Mouse (Mus musculus) MEL (cell line): ENCODE data around the gene Wars. TPM values are rescaled to one million over a fixed set of nuclear protein-coding genes. Genes with fewer than 3 reads are reported as not detected.

Experiments used
- DNase-seq: peaks from one replicate; pipeline ENCODE4 v3.0.0; 2011; ENCODE audit warnings: low read depth, low spot score
- H3K27ac ChIP-seq: 2 replicates; pipeline ENCODE4 v1.5.1; 2012; ENCODE audit warnings: low read depth, mild to moderate bottlenecking, control low read depth, low read length, moderate library complexity; ENCODE audit not compliant: control insufficient read depth
- H3K27me3 ChIP-seq, 2 experiments: fragments of 150-350 bp in 1 of 2; sonication (generic) in 1 of 2; 2 replicates each; pipeline ENCODE4 v1.6.1; 2012; ENCODE audit warnings: low read length in 2 of 2, mild to moderate bottlenecking in 2 of 2, improper control_type of control experiment in 1 of 2, moderate library complexity in 1 of 2; ENCODE audit not compliant: insufficient read depth in 2 of 2, control insufficient read depth in 1 of 2
- H3K36me3 ChIP-seq, 2 experiments: 2 replicates each; pipeline ENCODE4 v1.6.1; 2012 to 2014; ENCODE audit warnings: low read length in 2 of 2, improper control_type of control experiment in 1 of 2, inconsistent platforms in 1 of 2, mild to moderate bottlenecking in 1 of 2; ENCODE audit not compliant: insufficient read depth in 2 of 2, control insufficient read depth in 1 of 2
- H3K4me1 ChIP-seq, 2 experiments: fragments of 150-350 bp in 1 of 2; sonication (generic) in 1 of 2; 2 replicates each; pipeline ENCODE4 v1.6.1; 2012; ENCODE audit warnings: low read length in 2 of 2, improper control_type of control experiment in 1 of 2, mild to moderate bottlenecking in 1 of 2; ENCODE audit not compliant: insufficient read depth in 2 of 2, control insufficient read depth in 1 of 2
- H3K4me3 ChIP-seq, 2 experiments: fragments of 150-350 bp in 1 of 2; sonication (generic) in 1 of 2; 2 replicates each; pipeline ENCODE4 v1.5.1; 2012; ENCODE audit warnings: low read depth in 2 of 2, low read length in 2 of 2, mild to moderate bottlenecking in 2 of 2, moderate library complexity in 2 of 2, control low read depth in 1 of 2, improper control_type of control experiment in 1 of 2; ENCODE audit not compliant: control insufficient read depth in 1 of 2, insufficient read depth in 1 of 2
- H3K79me2 ChIP-seq: 2 replicates; pipeline ENCODE4 v1.6.1; 2012; ENCODE audit warnings: mild to moderate bottlenecking, low read length, moderate library complexity; ENCODE audit not compliant: control insufficient read depth, poor library complexity, insufficient read depth
- H3K9ac ChIP-seq: 2 replicates; pipeline ENCODE4 v1.6.1; 2012; ENCODE audit warnings: low read depth, mild to moderate bottlenecking, control low read depth, low read length, moderate library complexity; ENCODE audit not compliant: control insufficient read depth, poor library complexity, severe bottlenecking
- H3K9me3 ChIP-seq: fragments of 150-350 bp; sonication (generic); replicated peaks from 2 replicates; pipeline ENCODE4 v1.6.1; 2012; ENCODE audit warnings: mild to moderate bottlenecking, low read length, improper control_type of control experiment, moderate library complexity; ENCODE audit not compliant: insufficient read depth
- BHLHE40 ChIP-seq: IDR thresholded peaks from 2 replicates; pipeline ENCODE4 v1.6.1; 2012; ENCODE audit warnings: low read depth, mild to moderate bottlenecking, inconsistent platforms, low read length, improper control_type of control experiment, borderline replicate concordance
- ETS1 ChIP-seq: IDR thresholded peaks from 2 replicates; pipeline ENCODE4 v1.6.1; 2012; ENCODE audit warnings: low read depth, mild to moderate bottlenecking, inconsistent platforms, low read length, improper control_type of control experiment, moderate library complexity
- MAFK ChIP-seq: IDR thresholded peaks from 2 replicates; pipeline ENCODE4 v1.6.1; 2011; ENCODE audit warnings: low read depth, mild to moderate bottlenecking, low read length, improper control_type of control experiment, borderline replicate concordance
- MEF2A ChIP-seq: IDR thresholded peaks from 2 replicates; pipeline ENCODE4 v1.6.1; 2014; ENCODE audit warnings: low read depth, mild to moderate bottlenecking, inconsistent platforms, low read length, improper control_type of control experiment; ENCODE audit not compliant: poor library complexity, insufficient replicate concordance, severe bottlenecking; ENCODE audit errors: extremely low read depth
- MYB ChIP-seq: IDR thresholded peaks from 2 replicates; pipeline ENCODE4 v1.6.1; 2011; ENCODE audit warnings: mild to moderate bottlenecking, low read depth, low read length, improper control_type of control experiment
- MYC ChIP-seq: IDR thresholded peaks from 2 replicates; pipeline ENCODE4 v1.6.1; 2011; ENCODE audit warnings: low read depth, mild to moderate bottlenecking, low read length, improper control_type of control experiment, moderate library complexity
- POLR2A ChIP-seq, 2 experiments: IDR thresholded peaks; 2 replicates each; pipeline ENCODE4 v1.6.1; 2011 to 2012; ENCODE audit warnings: low read length in 2 of 2, mild to moderate bottlenecking in 2 of 2, control low read depth in 1 of 2, improper control_type of control experiment in 1 of 2, low read depth in 1 of 2, moderate library complexity in 1 of 2; ENCODE audit not compliant: control insufficient read depth in 1 of 2, insufficient read depth in 1 of 2, poor library complexity in 1 of 2
- POLR2AphosphoS5 ChIP-seq: IDR thresholded peaks from 2 replicates; pipeline ENCODE4 v1.6.1; 2012; ENCODE audit warnings: low read depth, borderline replicate concordance, mild to moderate bottlenecking, inconsistent platforms, low read length, moderate library complexity, mixed read lengths
- SMC3 ChIP-seq: IDR thresholded peaks from 2 replicates; pipeline ENCODE4 v1.6.1; 2011; ENCODE audit warnings: low read depth, low read length, improper control_type of control experiment
- TBP ChIP-seq: IDR thresholded peaks from 2 replicates; pipeline ENCODE4 v1.8.0; 2011; ENCODE audit warnings: low read depth, low read length, improper control_type of control experiment
- UBTF ChIP-seq: IDR thresholded peaks from 2 replicates; pipeline ENCODE4 v1.6.1; 2012; ENCODE audit warnings: low read depth, mild to moderate bottlenecking, inconsistent platforms, low read length, improper control_type of control experiment, moderate library complexity, borderline replicate concordance; ENCODE audit not compliant: insufficient read depth
- USF1 ChIP-seq: IDR thresholded peaks from 2 replicates; pipeline ENCODE4 v1.6.1; 2014; ENCODE audit warnings: low read depth, mild to moderate bottlenecking, inconsistent platforms, low read length, improper control_type of control experiment, moderate library complexity
- USF2 ChIP-seq, 2 experiments: IDR thresholded peaks; 2 replicates each; pipeline ENCODE4 v1.6.1; 2011 to 2012; ENCODE audit warnings: improper control_type of control experiment in 2 of 2, low read length in 2 of 2, borderline replicate concordance in 1 of 2, inconsistent platforms in 1 of 2, low read depth in 1 of 2, mild to moderate bottlenecking in 1 of 2; ENCODE audit not compliant: insufficient read depth in 1 of 2
- ZMIZ1 ChIP-seq: IDR thresholded peaks from 2 replicates; pipeline ENCODE4 v1.6.1; 2012; ENCODE audit warnings: low read depth, mild to moderate bottlenecking, inconsistent platforms, low read length, improper control_type of control experiment, moderate library complexity
- polyA plus RNA-seq, 2 experiments: library from polyadenylated mRNA; stranded (reverse) in 1 of 2; unstranded in 1 of 2; fragments of >175 nt in 1 of 2; fragments of >200 nt in 1 of 2; gene quantifications; 2 replicates each; pipeline versions ENCODE4 v1.2.1 to v1.2.4; 2012; ENCODE audit warnings: low replicate concordance in 2 of 2, low read depth in 1 of 2; ENCODE audit not compliant: insufficient read length in 2 of 2, insufficient read depth in 1 of 2, missing spikeins in 1 of 2
- total RNA-seq: library from RNA; depleted of rRNA; stranded (reverse); fragments of 300-350 nt; gene quantifications from 2 replicates; pipeline ENCODE4 v1.2.3, GENCODE M21; 2012

Wars gene
- total and polyA plus RNA-seq, 3 experiments: 85.7 to 836 (median 98.4) TPM

DNA sequence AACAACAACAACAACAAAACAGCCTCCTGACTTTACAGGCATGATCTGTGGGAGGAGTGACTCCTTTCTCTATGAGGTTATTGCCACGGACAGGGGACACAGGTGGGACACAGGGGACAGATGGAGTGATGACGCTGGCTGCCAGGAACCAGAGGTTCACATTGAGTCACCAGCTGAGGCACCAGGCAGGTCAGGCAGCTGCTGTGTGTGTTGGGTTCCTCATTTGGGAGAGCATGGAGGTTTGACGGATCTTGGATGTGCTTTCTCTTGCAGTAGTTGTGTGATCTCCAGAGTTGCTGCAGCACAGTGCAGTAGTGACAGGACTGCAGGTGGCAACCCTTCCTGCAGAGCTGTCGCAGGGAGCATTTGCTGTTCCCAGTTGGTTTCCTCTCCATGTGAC, 24.8 kb upstream of the Wars start:
- H3K79me2 ChIP-seq: no peaks in the 10 kb centered on the region
- no peak overlapping the region for H3K27ac ChIP-seq
- TF ChIP-seq MEF2A: no peak
- TF ChIP-seq USF1: no peak
- TF ChIP-seq MAFK: no peak
- no peak for TF ChIP-seq USF2 (IDR thresholded peaks at IDR 0.05; ENCODE audit: borderline replicate concordance in 1 of 2, insufficient read depth in 1 of 2, low read depth in 1 of 2, low read length in 2 of 2)
- TF ChIP-seq POLR2A (IDR thresholded peaks at IDR 0.05; ENCODE audit: control insufficient read depth in 1 of 2, insufficient read depth in 1 of 2, low read depth in 1 of 2, low read length in 2 of 2, poor library complexity in 1 of 2): no peak
- TF ChIP-seq MYC: no peak
- no peak for TF ChIP-seq POLR2AphosphoS5
- TF ChIP-seq ZMIZ1: no peak
- TF ChIP-seq MYB: no peak
- no peak for TF ChIP-seq UBTF
- TF ChIP-seq BHLHE40: no peak
- TF ChIP-seq SMC3: no peak
- TF ChIP-seq, all 39 proteins: peak for 0

DNA sequence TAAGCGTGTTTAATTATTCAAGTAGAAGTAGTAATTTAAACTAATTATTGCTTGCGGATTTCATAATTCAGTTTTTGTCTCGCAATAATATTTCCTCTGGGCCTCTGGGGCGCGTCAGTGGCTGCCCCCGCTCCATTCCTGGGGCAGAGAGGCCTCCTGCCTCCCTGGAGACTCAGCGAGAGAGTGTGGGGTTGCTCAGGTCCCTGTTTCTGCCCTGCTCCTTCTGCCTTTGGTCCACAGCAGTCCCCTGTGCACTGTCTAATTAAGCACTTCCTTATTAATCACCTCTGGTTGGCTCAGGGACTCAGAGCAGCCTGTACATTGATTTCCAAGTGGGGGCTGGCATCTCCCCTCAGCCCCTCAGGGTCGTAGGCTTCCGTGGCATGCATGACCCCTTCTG, 23.5 kb upstream of the Wars start:
- Histone ChIP-seq H3K9me3 (no peaks in the 10 kb centered on the region), H3K79me2 (no peaks in the 10 kb centered on the region), H3K27ac (no peak overlapping the region), H3K27me3 (no peaks in the 10 kb centered on the region), H3K4me3 (no peak overlapping the region), H3K4me1 (no peaks in the 10 kb centered on the region), H3K36me3 (no peaks in the 10 kb centered on the region), H3K9ac (no peak overlapping the region)
- DNase-seq: no peak
- TF ChIP-seq MAFK (no peak), TBP (no peak), POLR2AphosphoS5 (no peak), ETS1 (no peak), USF1 (no peak), MEF2A (no peak), POLR2A (IDR thresholded peaks at IDR 0.05; ENCODE audit: control insufficient read depth in 1 of 2, insufficient read depth in 1 of 2, low read depth in 1 of 2, low read length in 2 of 2, poor library complexity in 1 of 2) (no peak)

More for the DNA sequence above, 24.8 kb upstream of the Wars start:
- Histone ChIP-seq H3K9me3 (no peaks in the 10 kb centered on the region), H3K36me3 (no peaks in the 10 kb centered on the region), H3K4me3 (no peak overlapping the region), H3K27me3 (no peaks in the 10 kb centered on the region), H3K4me1 (no peaks in the 10 kb centered on the region), H3K9ac (no peak overlapping the region)
- DNase-seq: no peak
